Mouse (Mus musculus): ENCODE data around the gene Ergic1. TPM values are rescaled to one million over a fixed set of nuclear protein-coding genes. Genes with fewer than 3 reads are reported as not detected.

The Ergic1 gene
- polyA plus RNA-seq (2016; fragmentation: Nextera tagmentation; extraction: Ambion mirVana), result 114 and 121 TPM in 2 replicates

- Histone ChIP-seq H3K4me3 (peak within 1 kb of the TSS; percentile 85), H3K36me3 (peaks cover 32% of the 10 kb centered on the region), H3K9me3 (replicated peaks) (0 out of 2 replicates have a peak, but pooled peaks cover 4% of the 10 kb centered on the region), H3K27me3 (ENCODE audit: low read depth, poor library complexity, severe bottlenecking) (no peaks in the 10 kb centered on the region), H3K4me1 (peaks cover 25% of the 10 kb centered on the region), H3K27ac (peak within 1 kb of the TSS; percentile 91)
- WGBS, result 0% methylated on average over 36 of the region's 36 CpGs
- peak; percentile 95 for DNase-seq (ENCODE audit: low spot score)
Observed at GRCm38 (mm10) chr17:26561290-26561640, at the start of gene Ergic1. Ergic1 (plus strand) TSS chr17:26561489.

GRCm38 (mm10) chr17:26511816-26512774, 49.2 kb upstream of the Ergic1 start:
- Histone ChIP-seq H3K4me3 (no peak overlapping the region), H3K36me3 (no peaks in the 10 kb centered on the region), H3K9me3 (replicated peaks) (no peaks in the 10 kb centered on the region), H3K27ac (no peak overlapping the region; the same call in 1 of the 2 replicates), H3K4me1 (peaks cover 10% of the 10 kb centered on the region), H3K27me3 (ENCODE audit: low read depth, poor library complexity, severe bottlenecking) (0 out of 2 replicates have a peak, but pooled peaks cover 9% of the 10 kb centered on the region)
- DNase-seq (ENCODE audit: low spot score), result no peak
- 70% methylated on average over 7 of the region's 7 CpGs for WGBS

- Histone ChIP-seq H3K9me3 (replicated peaks) (no peaks in the 10 kb centered on the region), H3K36me3 (no peaks in the 10 kb centered on the region), H3K27me3 (ENCODE audit: low read depth, poor library complexity, severe bottlenecking) (0 out of 2 replicates have a peak, but pooled peaks cover 9% of the 10 kb centered on the region), H3K4me1 (peaks cover 8% of the 10 kb centered on the region), H3K27ac (no peak overlapping the region), H3K4me3 (no peak overlapping the region)
- no peak for DNase-seq (ENCODE audit: low spot score)
- 86% methylated on average over 7 of the region's 7 CpGs for WGBS
Observed at GRCm38 (mm10) chr17:26512961-26513360, 48.3 kb upstream of the Ergic1 start.

GRCm38 (mm10) chr17:26513459-26514290, 47.6 kb upstream of the Ergic1 start:
- Histone ChIP-seq H3K27me3 (ENCODE audit: low read depth, poor library complexity, severe bottlenecking) (0 out of 2 replicates have a peak, but pooled peaks cover 9% of the 10 kb centered on the region), H3K4me1 (peaks cover 8% of the 10 kb centered on the region), H3K4me3 (no peak overlapping the region), H3K36me3 (no peaks in the 10 kb centered on the region), H3K27ac (no peak overlapping the region; the same call in 1 of the 2 replicates), H3K9me3 (replicated peaks) (no peaks in the 10 kb centered on the region)
- WGBS, result 81% methylated on average over 6 of the region's 6 CpGs
- DNase-seq (ENCODE audit: low spot score), result no peak

- no peak for DNase-seq (ENCODE audit: low spot score)
- Histone ChIP-seq H3K27ac (no peak overlapping the region), H3K4me3 (no peak overlapping the region), H3K9me3 (replicated peaks) (no peaks in the 10 kb centered on the region), H3K4me1 (peaks cover under 1% of the 10 kb centered on the region; the same call in 1 of the 2 replicates), H3K36me3 (no peaks in the 10 kb centered on the region), H3K27me3 (ENCODE audit: low read depth, poor library complexity, severe bottlenecking) (0 out of 2 replicates have a peak, but pooled peaks cover 9% of the 10 kb centered on the region)
- WGBS, result 70% methylated on average over 3 of the region's 3 CpGs
Observed at GRCm38 (mm10) chr17:26514581-26515030, 46.7 kb upstream of the Ergic1 start.

- H3K4me3 ChIP-seq, result no peak overlapping the region
- 0 out of 2 replicates have a peak, but pooled peaks cover under 1% of the 10 kb centered on the region for H3K27me3 ChIP-seq (ENCODE audit: low read depth, poor library complexity, severe bottlenecking)
- no peak for DNase-seq (ENCODE audit: low spot score)
- H3K36me3 ChIP-seq, result no peaks in the 10 kb centered on the region
- no peak overlapping the region for H3K27ac ChIP-seq
- H3K4me1 ChIP-seq, result no peaks in the 10 kb centered on the region
- H3K9me3 ChIP-seq (replicated peaks), result no peaks in the 10 kb centered on the region
- WGBS, result 92% methylated on average over 4 of the region's 4 CpGs
Observed at GRCm38 (mm10) chr17:26515675-26516074, 45.6 kb upstream of the Ergic1 start.

- no peaks in the 10 kb centered on the region for H3K4me1 ChIP-seq
- H3K27ac ChIP-seq, result no peak overlapping the region
- DNase-seq (ENCODE audit: low spot score), result no peak
- no peaks in the 10 kb centered on the region for H3K36me3 ChIP-seq
- no peaks in the 10 kb centered on the region for H3K27me3 ChIP-seq (ENCODE audit: low read depth, poor library complexity, severe bottlenecking)
- no peaks in the 10 kb centered on the region for H3K9me3 ChIP-seq (replicated peaks)
- no peak overlapping the region for H3K4me3 ChIP-seq
- 91% methylated on average over 3 of the region's 3 CpGs for WGBS
Observed at GRCm38 (mm10) chr17:26518306-26518705, 43.0 kb upstream of the Ergic1 start.

GRCm38 (mm10) chr17:26522711-26523110, 38.6 kb upstream of the Ergic1 start:
- DNase-seq (ENCODE audit: low spot score), result no peak
- no peaks in the 10 kb centered on the region for H3K4me1 ChIP-seq
- no peak overlapping the region for H3K4me3 ChIP-seq
- no peaks in the 10 kb centered on the region for H3K36me3 ChIP-seq
- H3K27ac ChIP-seq, result no peak overlapping the region
- H3K27me3 ChIP-seq (ENCODE audit: low read depth, poor library complexity, severe bottlenecking), result no peaks in the 10 kb centered on the region
- H3K9me3 ChIP-seq (replicated peaks), result no peaks in the 10 kb centered on the region
- WGBS, result 85% methylated on average over 4 of the region's 4 CpGs

GRCm38 (mm10) chr17:26524316-26524715, 37.0 kb upstream of the Ergic1 start:
- Histone ChIP-seq H3K4me1 (peaks cover 3% of the 10 kb centered on the region), H3K36me3 (no peaks in the 10 kb centered on the region), H3K27ac (no peak overlapping the region), H3K4me3 (no peak overlapping the region), H3K27me3 (ENCODE audit: low read depth, poor library complexity, severe bottlenecking) (no peaks in the 10 kb centered on the region), H3K9me3 (replicated peaks) (no peaks in the 10 kb centered on the region)
- DNase-seq (ENCODE audit: low spot score), result no peak

- H3K4me1 ChIP-seq, result peaks cover 8% of the 10 kb centered on the region
- no peaks in the 10 kb centered on the region for H3K9me3 ChIP-seq (replicated peaks)
- no peaks in the 10 kb centered on the region for H3K27me3 ChIP-seq (ENCODE audit: low read depth, poor library complexity, severe bottlenecking)
- no peak overlapping the region for H3K27ac ChIP-seq
- H3K36me3 ChIP-seq, result no peaks in the 10 kb centered on the region
- DNase-seq (ENCODE audit: low spot score), result no peak
- H3K4me3 ChIP-seq, result no peak overlapping the region
- WGBS, result 88% methylated on average over 4 of the region's 4 CpGs
Observed at GRCm38 (mm10) chr17:26524801-26525200, 36.5 kb upstream of the Ergic1 start.

GRCm38 (mm10) chr17:26525316-26525715, 36.0 kb upstream of the Ergic1 start:
- Histone ChIP-seq H3K4me3 (no peak overlapping the region), H3K27ac (no peak overlapping the region), H3K36me3 (no peaks in the 10 kb centered on the region), H3K9me3 (replicated peaks) (no peaks in the 10 kb centered on the region), H3K27me3 (ENCODE audit: low read depth, poor library complexity, severe bottlenecking) (no peaks in the 10 kb centered on the region), H3K4me1 (peaks cover 13% of the 10 kb centered on the region)
- no peak for DNase-seq (ENCODE audit: low spot score)
- 83% methylated on average over 7 of the region's 7 CpGs for WGBS

GRCm38 (mm10) chr17:26527291-26527690, 34.0 kb upstream of the Ergic1 start:
- H3K36me3 ChIP-seq, result no peaks in the 10 kb centered on the region
- no peak overlapping the region for H3K4me3 ChIP-seq
- no peak for DNase-seq (ENCODE audit: low spot score)
- 90% methylated on average over 9 of the region's 9 CpGs for WGBS
- no peaks in the 10 kb centered on the region for H3K9me3 ChIP-seq (replicated peaks)
- H3K27ac ChIP-seq, result no peak overlapping the region
- no peaks in the 10 kb centered on the region for H3K27me3 ChIP-seq (ENCODE audit: low read depth, poor library complexity, severe bottlenecking)
- peaks cover 24% of the 10 kb centered on the region for H3K4me1 ChIP-seq
